Mouse (Mus musculus) liver, embryonic 11.5 days (tissue): Measurements from ENCODE around the gene Hacd4. TPM values are rescaled to one million over a fixed set of nuclear protein-coding genes. Genes with fewer than 3 reads are reported as not detected.
A peak's percentile ranks its signal among the peaks of the same experiment; 100 is the strongest.
"Not testable (repeated sequence)": the region's sequence is repeated elsewhere in the genome, so short reads cannot be mapped to it uniquely, and the experiment has no call there.

Source experiments
- ATAC-seq: fragments of 200-750 bp; cut with Nextera tagmentation; replicated peaks from 2 replicates; pipeline ENCODE4 v1.8.0; 2017; ENCODE audit warnings: moderate number of reproducible peaks, mild to moderate bottlenecking, moderate TSS enrichment, moderate library complexity; ENCODE audit not compliant: low FRiP score
- DNase-seq: peaks from one replicate; pipeline ENCODE4 v3.0.0-alpha.2; 2017; ENCODE audit warnings: low spot score
- H3K27ac ChIP-seq: fragments of 300-500 bp; sonication (generic); 2 replicates; pipeline ENCODE4 v1.5.1; 2014; ENCODE audit warnings: mild to moderate bottlenecking, low read depth, low read length, control low read depth
- H3K27me3 ChIP-seq: fragments of 300-500 bp; sonication (generic); replicated peaks from 2 replicates; pipeline ENCODE4 v1.6.1; 2014; ENCODE audit warnings: low read length, mixed read lengths; ENCODE audit not compliant: control insufficient read depth, insufficient read depth
- H3K36me3 ChIP-seq: fragments of 300-500 bp; sonication (generic); 2 replicates; pipeline ENCODE4 v1.6.1; 2014; ENCODE audit warnings: mild to moderate bottlenecking, low read length, moderate library complexity, mixed read lengths; ENCODE audit not compliant: control insufficient read depth, insufficient read depth
- H3K4me1 ChIP-seq: fragments of 300-500 bp; sonication (generic); replicated peaks from 2 replicates; pipeline ENCODE4 v1.6.1; 2014; ENCODE audit warnings: low read length, mixed read lengths; ENCODE audit not compliant: control insufficient read depth, insufficient read depth
- H3K4me2 ChIP-seq: fragments of 300-500 bp; sonication (generic); 2 replicates; pipeline ENCODE4 v1.6.1; 2014; ENCODE audit warnings: mild to moderate bottlenecking, control low read depth, moderate library complexity
- H3K4me3 ChIP-seq: fragments of 300-500 bp; sonication (generic); 2 replicates; pipeline ENCODE4 v1.5.1; 2014; ENCODE audit warnings: low read depth, low read length, control low read depth
- H3K9ac ChIP-seq: fragments of 300-500 bp; sonication (generic); 2 replicates; pipeline ENCODE4 v1.6.1; 2014; ENCODE audit warnings: low read depth, low read length, control low read depth
- H3K9me3 ChIP-seq: fragments of 300-500 bp; sonication (generic); 2 replicates; pipeline ENCODE4 v1.6.1; 2016; ENCODE audit warnings: low read length, inconsistent platforms, mixed read lengths; ENCODE audit not compliant: control insufficient read depth
- WGBS: fragments of 180-500 bp; shearing (Covaris S2); extraction: QIAGEN DNeasy Blood & Tissue Kit; methylation state at CpG from one replicate; pipeline ENCODE4 v1.1.7; 2014; 5-methylcytosine and 5-hydroxymethylcytosine counted together
- polyA plus RNA-seq: library from polyadenylated mRNA; unstranded; fragments of >200 nt; fragmentation: Nextera tagmentation; extraction: Ambion mirVana; gene quantifications from 2 replicates; pipeline ENCODE4 v1.2.1, GENCODE M21; 2014

The Hacd4 gene
- polyA plus RNA-seq, 1 experiment from 2014 or later: 6.3 TPM

DNA sequence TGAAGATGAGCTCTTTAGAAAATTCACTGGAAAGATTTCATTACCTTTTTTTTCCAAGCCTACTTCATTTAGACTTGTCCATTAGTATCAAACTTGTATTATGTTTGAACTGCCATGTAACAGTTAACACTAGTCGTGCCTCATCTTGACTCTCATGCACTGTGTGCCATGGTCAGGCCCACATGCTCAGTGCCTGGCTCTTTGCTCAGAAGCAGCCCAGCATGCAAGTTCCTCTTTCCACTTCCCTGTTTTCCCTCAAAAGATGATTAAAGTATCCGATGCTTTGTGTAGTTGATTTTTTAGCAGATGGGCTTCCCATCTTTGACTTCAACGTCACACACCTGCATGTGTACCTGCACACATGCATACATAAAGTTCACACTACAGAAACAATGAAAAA is 43.0 kb downstream of the Hacd4 start:
- Histone ChIP-seq H3K4me2 (no peak overlapping the region), H3K9ac (no peak overlapping the region), H3K27ac (no peak overlapping the region), H3K4me1 (no peaks in the 10 kb centered on the region), H3K27me3 (no peaks in the 10 kb centered on the region), H3K4me3 (no peak overlapping the region), H3K36me3 (peaks cover 3% of the 10 kb centered on the region; the same call in 1 of the 2 replicates), H3K9me3 (no peaks in the 10 kb centered on the region)
- no peak for ATAC-seq
- 60% methylated on average over 3 of the region's 3 CpGs for WGBS
- DNase-seq: no peak

GRCm38 (mm10) chr4:88390596-88390995 is 48.1 kb downstream of the Hacd4 start:
- H3K9ac ChIP-seq, H3K27me3 ChIP-seq, H3K4me2 ChIP-seq, H3K36me3 ChIP-seq, H3K4me3 ChIP-seq, H3K27ac ChIP-seq, ATAC-seq, H3K4me1 ChIP-seq, DNase-seq, H3K9me3 ChIP-seq: not testable (repeated sequence)
- WGBS: 68% methylated on average over 1 of the region's 1 CpGs

GRCm38 (mm10) chr4:88390036-88390435 is 48.7 kb downstream of the Hacd4 start:
- Histone ChIP-seq H3K9ac (no peak overlapping the region), H3K4me3 (no peak overlapping the region), H3K36me3 (peaks cover 3% of the 10 kb centered on the region; the same call in 1 of the 2 replicates), H3K4me1 (no peaks in the 10 kb centered on the region), H3K27me3 (no peaks in the 10 kb centered on the region), H3K27ac (no peak overlapping the region), H3K9me3 (no peaks in the 10 kb centered on the region), H3K4me2 (no peak overlapping the region)
- no peak for DNase-seq
- no peak for ATAC-seq
- 63% methylated on average over 1 of the region's 1 CpGs for WGBS

DNA sequence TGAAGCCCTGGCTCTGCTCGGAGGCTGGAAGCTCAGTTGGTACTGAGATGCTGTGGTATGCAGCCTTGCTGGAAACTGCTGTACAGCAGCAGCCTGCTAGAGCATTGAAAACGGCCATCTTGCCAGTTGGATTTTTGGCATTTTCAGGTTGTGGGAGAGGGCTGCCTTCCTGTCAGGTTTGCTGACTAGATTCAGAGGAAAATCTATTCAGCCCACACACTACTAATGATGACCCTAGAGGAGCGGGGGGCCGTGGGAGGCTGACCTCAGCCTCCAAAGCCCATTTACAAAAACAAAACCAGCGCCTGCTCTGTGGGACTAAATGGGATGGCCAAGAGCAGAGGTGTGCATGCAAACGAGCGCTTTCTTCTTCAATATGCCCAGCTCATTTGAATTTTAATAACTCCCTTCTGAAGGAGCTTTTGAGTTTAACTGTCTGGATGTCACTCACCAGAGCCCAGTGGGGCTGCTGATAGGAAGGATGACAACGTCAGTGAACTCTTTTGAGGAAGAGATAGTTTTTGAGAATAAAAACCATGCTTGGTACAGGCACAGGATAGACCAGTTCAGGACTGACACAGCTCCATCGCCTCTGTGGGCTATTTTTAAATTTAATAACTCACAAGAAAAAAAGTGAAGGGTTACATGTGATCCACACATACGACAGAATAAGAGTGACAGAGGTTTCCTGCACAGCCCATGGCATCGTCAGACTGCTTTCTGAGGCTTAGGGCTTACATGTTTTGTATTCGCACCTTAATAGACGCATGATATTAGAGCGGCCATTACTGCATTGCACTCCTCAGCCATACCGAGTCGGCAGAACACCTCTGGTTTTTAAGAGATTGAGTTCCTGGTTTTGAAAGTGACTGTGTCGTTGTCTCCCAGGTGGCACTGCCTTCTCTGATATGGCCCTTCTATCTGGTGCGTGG is 66.2 kb downstream of the Hacd4 start:
- DNase-seq: no peak
- Histone ChIP-seq H3K9ac (no peak overlapping the region), H3K4me3 (no peak overlapping the region), H3K4me1 (no peaks in the 10 kb centered on the region), H3K9me3 (no peaks in the 10 kb centered on the region), H3K4me2 (no peak overlapping the region), H3K36me3 (no peaks in the 10 kb centered on the region), H3K27me3 (no peaks in the 10 kb centered on the region), H3K27ac (no peak overlapping the region)
- no peak for ATAC-seq
- 80% methylated on average over 18 of the region's 18 CpGs for WGBS

GRCm38 (mm10) chr4:88370819-88371218 is 67.9 kb downstream of the Hacd4 start:
- no peaks in the 10 kb centered on the region for H3K4me1 ChIP-seq
- H3K9me3 ChIP-seq: no peaks in the 10 kb centered on the region
- no peak overlapping the region for H3K4me3 ChIP-seq
- ATAC-seq (no peak), DNase-seq (no peak)
- H3K4me2 ChIP-seq: no peak overlapping the region
- no peak overlapping the region for H3K27ac ChIP-seq
- H3K27me3 ChIP-seq: no peaks in the 10 kb centered on the region
- H3K9ac ChIP-seq: no peak overlapping the region
- 90% methylated on average over 8 of the region's 8 CpGs for WGBS
- H3K36me3 ChIP-seq: no peaks in the 10 kb centered on the region

- no peak for ATAC-seq
- no peaks in the 10 kb centered on the region for H3K27me3 ChIP-seq
- no peaks in the 10 kb centered on the region for H3K36me3 ChIP-seq
- DNase-seq: no peak
- no peak overlapping the region for H3K4me2 ChIP-seq
- H3K9ac ChIP-seq: no peak overlapping the region
- H3K4me3 ChIP-seq: no peak overlapping the region
- H3K9me3 ChIP-seq: no peaks in the 10 kb centered on the region
- no peaks in the 10 kb centered on the region for H3K4me1 ChIP-seq
- no peak overlapping the region for H3K27ac ChIP-seq
- 92% methylated on average over 6 of the region's 6 CpGs for WGBS
Observed at GRCm38 (mm10) chr4:88369951-88370350, 68.8 kb downstream of the Hacd4 start.

DNA sequence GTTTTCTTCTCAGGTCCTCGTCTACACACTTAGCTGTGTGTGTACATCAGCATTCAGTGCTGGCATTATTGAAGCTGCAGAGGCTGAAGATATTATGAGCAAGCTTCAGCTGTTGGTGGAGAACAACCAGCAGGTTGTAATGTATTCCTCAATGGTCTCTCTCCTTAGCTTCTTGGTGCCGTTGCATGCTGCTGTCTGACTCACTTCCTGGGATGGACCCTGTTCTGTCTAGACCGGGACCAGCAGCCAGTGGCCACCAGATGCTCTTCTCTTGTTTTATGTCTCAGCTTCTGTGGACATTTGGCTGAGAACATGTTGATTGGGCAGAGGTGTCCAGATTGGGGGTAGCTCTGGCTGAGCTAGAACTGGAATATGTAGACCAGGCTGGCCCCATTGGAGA is 81.3 kb downstream of the Hacd4 start:
- H3K4me2 ChIP-seq: no peak overlapping the region
- H3K4me1 ChIP-seq: no peaks in the 10 kb centered on the region
- no peak for DNase-seq
- H3K9ac ChIP-seq: no peak overlapping the region
- H3K27ac ChIP-seq: no peak overlapping the region
- H3K27me3 ChIP-seq: no peaks in the 10 kb centered on the region
- no peaks in the 10 kb centered on the region for H3K9me3 ChIP-seq
- no peak overlapping the region for H3K4me3 ChIP-seq
- 79% methylated on average over 3 of the region's 3 CpGs for WGBS
- ATAC-seq: no peak
- H3K36me3 ChIP-seq: no peaks in the 10 kb centered on the region

DNA sequence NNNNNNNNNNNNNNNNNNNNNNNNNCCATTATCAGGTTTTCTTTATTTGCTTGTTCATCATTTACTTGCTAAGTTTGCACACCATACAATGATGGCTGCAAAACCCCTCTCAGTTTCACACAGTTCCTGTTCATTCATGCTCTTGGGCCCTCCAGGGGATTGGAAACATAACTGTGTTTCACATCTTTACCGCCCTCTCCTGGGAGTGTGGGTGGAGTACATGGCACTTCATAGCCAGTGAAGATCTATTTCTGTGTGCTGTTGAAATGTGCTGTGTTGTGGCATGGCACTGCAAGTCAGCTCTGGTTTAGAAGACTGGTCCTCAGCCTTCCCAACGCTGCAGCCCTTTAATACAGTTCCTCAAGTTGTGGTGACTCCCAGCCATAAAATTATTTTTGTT is 82.1 kb downstream of the Hacd4 start:
- Histone ChIP-seq H3K4me2 (no peak overlapping the region), H3K27ac (no peak overlapping the region), H3K9ac (no peak overlapping the region), H3K4me3 (no peak overlapping the region), H3K4me1 (no peaks in the 10 kb centered on the region), H3K36me3 (no peaks in the 10 kb centered on the region), H3K9me3 (no peaks in the 10 kb centered on the region), H3K27me3 (no peaks in the 10 kb centered on the region)
- 73% methylated on average over 2 of the region's 2 CpGs for WGBS
- ATAC-seq (no peak), DNase-seq (no peak)

DNA sequence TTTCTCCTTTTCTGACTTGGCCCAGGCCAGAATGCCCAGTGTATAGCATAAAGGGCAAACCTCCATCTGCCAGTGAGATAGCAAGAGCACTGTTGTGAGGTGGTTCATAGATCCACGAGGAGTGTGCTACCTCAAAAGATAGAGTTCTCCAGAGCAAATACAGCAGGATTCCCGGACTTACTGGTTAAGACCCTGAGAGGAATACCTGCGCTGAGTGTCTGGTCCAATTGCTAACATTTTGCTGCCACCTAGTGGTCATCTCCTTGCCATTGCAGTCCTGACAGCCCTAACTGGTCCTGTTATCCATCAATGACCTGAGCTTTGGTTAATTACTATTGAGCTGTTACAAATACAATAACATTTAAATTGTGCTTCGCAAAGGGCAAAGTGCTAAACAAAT is 87.8 kb downstream of the Hacd4 start:
- H3K36me3 ChIP-seq: no peaks in the 10 kb centered on the region
- no peak overlapping the region for H3K4me2 ChIP-seq
- DNase-seq (peak; percentile 46), ATAC-seq (peak; percentile 66)
- no peaks in the 10 kb centered on the region for H3K4me1 ChIP-seq
- H3K9me3 ChIP-seq: no peaks in the 10 kb centered on the region
- H3K9ac ChIP-seq: no peak overlapping the region
- 4% methylated on average over 4 of the region's 4 CpGs for WGBS
- H3K4me3 ChIP-seq: no peak overlapping the region
- no peak overlapping the region for H3K27ac ChIP-seq
- H3K27me3 ChIP-seq: no peaks in the 10 kb centered on the region
